Mouse (Mus musculus) midbrain, embryonic 14.5 days (tissue): ENCODE measurements around the gene Hibadh. TPM values are rescaled to one million over a fixed set of nuclear protein-coding genes. Genes with fewer than 3 reads are reported as not detected.
A peak's percentile ranks its signal among the peaks of the same experiment; 100 is the strongest.

ENCODE experiments used
- ATAC-seq: fragments of 200-750 bp; cut with Nextera tagmentation; 2 replicates; pipeline ENCODE4 v1.8.0; 2017; ENCODE audit warnings: moderate number of reproducible peaks, moderate library complexity; ENCODE audit not compliant: low FRiP score, low TSS enrichment
- DNase-seq: peaks from one replicate; pipeline ENCODE4 v3.0.0-alpha.2; 2015
- H3K27ac ChIP-seq: fragments of 300-500 bp; sonication (generic); replicated peaks from 2 replicates; pipeline ENCODE4 v1.5.1; 2014; ENCODE audit warnings: mild to moderate bottlenecking, low read depth, low read length, moderate library complexity
- H3K27me3 ChIP-seq: fragments of 300-500 bp; sonication (generic); 2 replicates; pipeline ENCODE4 v1.6.1; 2014; ENCODE audit warnings: low read length, control low read depth, mixed read lengths; ENCODE audit not compliant: control insufficient read depth, insufficient read depth
- H3K36me3 ChIP-seq: fragments of 300-500 bp; sonication (generic); 2 replicates; pipeline ENCODE4 v1.6.1; 2014; ENCODE audit warnings: low read length, control low read depth; ENCODE audit not compliant: control insufficient read depth, insufficient read depth
- H3K4me1 ChIP-seq: fragments of 300-500 bp; sonication (generic); 2 replicates; pipeline ENCODE4 v1.6.1; 2014; ENCODE audit warnings: mild to moderate bottlenecking, antibody characterized with exemption, low read length, control low read depth; ENCODE audit not compliant: control insufficient read depth, insufficient read depth
- H3K4me2 ChIP-seq: fragments of 300-500 bp; sonication (generic); 2 replicates; pipeline ENCODE4 v1.6.1; 2014; ENCODE audit warnings: mild to moderate bottlenecking, low read length, moderate library complexity
- H3K4me3 ChIP-seq: fragments of 300-500 bp; sonication (generic); replicated peaks from 2 replicates; pipeline ENCODE4 v1.5.1; 2014; ENCODE audit warnings: low read depth, low read length
- H3K9ac ChIP-seq: fragments of 300-500 bp; sonication (generic); replicated peaks from 2 replicates; pipeline ENCODE4 v1.6.1; 2014; ENCODE audit warnings: mild to moderate bottlenecking, low read length, moderate library complexity
- H3K9me3 ChIP-seq: fragments of 300-500 bp; sonication (generic); 2 replicates; pipeline ENCODE4 v1.6.1; 2016; ENCODE audit warnings: low read length, control low read depth, mixed read lengths; ENCODE audit not compliant: control insufficient read depth
- WGBS: fragments of 180-500 bp; shearing (Covaris S2); extraction: QIAGEN DNeasy Blood & Tissue Kit; methylation state at CpG from one replicate; pipeline ENCODE4 v1.1.7; 2014; 5-methylcytosine and 5-hydroxymethylcytosine counted together
- polyA plus RNA-seq: library from polyadenylated mRNA; unstranded; fragments of >200 nt; fragmentation: Nextera tagmentation; extraction: Ambion mirVana; gene quantifications from 2 replicates; pipeline ENCODE4 v1.2.1, GENCODE M21; 2014

Gene Hibadh
- polyA plus RNA-seq, 1 experiment from 2014 or later = 40.8 TPM

DNA sequence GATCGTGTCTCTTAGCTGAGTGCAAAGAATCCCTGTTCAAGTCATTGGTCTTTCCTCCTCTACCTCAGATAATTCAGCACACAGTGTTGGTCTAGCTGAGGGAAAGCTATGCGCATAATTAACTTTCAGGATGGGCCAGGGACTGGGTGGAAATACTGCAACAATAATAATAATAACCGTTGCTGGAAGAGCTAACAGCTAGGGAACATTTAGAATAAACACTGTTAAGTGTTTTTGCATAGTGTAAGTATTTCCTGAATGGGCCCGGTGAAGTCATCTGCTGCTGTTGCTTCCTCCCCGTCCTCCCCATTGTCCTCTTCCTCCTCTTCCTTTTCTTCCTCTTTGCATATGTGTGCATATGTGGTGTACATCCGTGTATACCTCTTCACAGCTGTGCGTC lies 132.2 kb downstream of the Hibadh start:
- no peak for DNase-seq

DNA sequence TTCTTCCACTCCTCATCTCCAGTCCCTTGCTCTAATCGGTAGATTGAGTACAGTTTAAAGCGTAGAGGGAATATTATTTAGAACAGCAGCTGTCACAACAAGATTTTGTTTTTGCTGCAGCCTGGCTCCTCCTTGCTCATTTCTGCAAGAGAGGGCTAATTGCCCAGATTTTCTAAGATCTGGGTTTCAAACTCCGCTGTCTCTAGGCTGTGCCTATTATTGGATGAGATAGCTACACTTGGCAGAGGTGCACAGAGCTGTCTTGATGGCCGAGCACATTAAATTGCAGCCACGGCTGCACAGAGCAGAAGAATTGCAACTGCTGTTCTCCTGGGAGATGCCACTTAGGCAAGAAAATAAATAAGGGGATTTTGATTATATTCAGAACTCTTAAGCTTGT lies 133.0 kb downstream of the Hibadh start:
- peak; percentile 35 for DNase-seq
- no peak for ATAC-seq
- no peaks in the 10 kb centered on the region for H3K27me3 ChIP-seq
- no peak overlapping the region for H3K4me3 ChIP-seq
- H3K36me3 ChIP-seq = no peaks in the 10 kb centered on the region
- H3K9me3 ChIP-seq = no peaks in the 10 kb centered on the region
- no peak overlapping the region for H3K9ac ChIP-seq
- no peak overlapping the region for H3K27ac ChIP-seq
- 68% methylated on average over 5 of the region's 5 CpGs for WGBS
- no peak overlapping the region for H3K4me2 ChIP-seq
- no peaks in the 10 kb centered on the region for H3K4me1 ChIP-seq

More for the DNA sequence above, 132.2 kb downstream of the Hibadh start:
- 87% methylated on average over 7 of the region's 7 CpGs for WGBS
- Histone ChIP-seq H3K27ac (no peak overlapping the region), H3K9ac (no peak overlapping the region), H3K4me1 (no peaks in the 10 kb centered on the region), H3K4me3 (no peak overlapping the region), H3K9me3 (no peaks in the 10 kb centered on the region), H3K36me3 (no peaks in the 10 kb centered on the region), H3K27me3 (no peaks in the 10 kb centered on the region), H3K4me2 (no peak overlapping the region)
- ATAC-seq = no peak

DNA sequence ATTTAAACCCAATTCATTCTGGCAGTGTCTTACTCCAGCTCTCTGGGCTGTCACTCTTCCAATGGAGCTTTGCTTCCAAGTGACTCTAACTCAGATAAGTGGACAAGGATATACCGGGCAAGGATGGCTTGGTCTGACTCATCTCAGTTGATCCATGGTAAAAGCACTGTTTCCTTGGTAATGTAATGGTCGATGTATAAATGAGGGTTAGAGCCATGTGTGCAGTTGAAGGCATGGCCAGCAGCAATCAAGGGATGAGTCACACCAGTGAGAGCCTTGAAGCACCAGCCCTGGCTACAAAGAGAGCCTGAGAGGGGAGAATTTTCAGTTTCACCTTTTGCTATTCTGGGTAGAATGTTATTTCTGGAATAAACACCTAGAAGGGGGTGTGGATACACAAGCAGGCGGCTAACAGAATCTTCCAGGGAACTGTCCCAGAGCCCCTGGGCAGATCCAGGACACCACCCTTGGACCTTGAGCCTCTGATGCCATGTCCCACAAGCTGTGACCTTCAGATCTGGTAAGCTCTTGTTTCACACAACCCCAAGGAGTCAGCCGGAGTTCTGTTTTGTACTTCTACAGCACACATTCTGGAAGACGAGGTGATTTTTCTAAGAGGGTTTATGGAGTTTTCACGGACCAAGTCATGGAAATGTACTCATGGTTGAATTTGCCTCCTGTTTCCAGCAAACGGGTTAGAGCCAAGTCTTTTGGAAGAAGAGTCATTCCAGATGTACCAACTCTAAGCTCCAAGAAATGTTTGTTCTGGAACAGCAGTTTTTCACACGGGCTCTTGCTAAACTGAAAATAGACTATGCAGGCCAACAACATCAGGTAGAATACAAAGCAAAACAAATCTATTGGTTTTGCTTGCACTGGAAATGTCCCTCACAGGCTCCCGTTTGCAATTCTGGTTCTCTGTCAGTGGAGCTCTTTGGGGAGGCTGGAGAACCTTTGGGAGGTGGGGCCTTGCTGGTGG lies 134.1 kb downstream of the Hibadh start:
- Histone ChIP-seq H3K27me3 (no peaks in the 10 kb centered on the region), H3K9ac (no peak overlapping the region), H3K4me3 (no peak overlapping the region), H3K9me3 (no peaks in the 10 kb centered on the region), H3K4me1 (no peaks in the 10 kb centered on the region), H3K27ac (no peak overlapping the region), H3K36me3 (no peaks in the 10 kb centered on the region), H3K4me2 (no peak overlapping the region)
- DNase-seq = no peak
- no peak for ATAC-seq
- WGBS = 91% methylated on average over 9 of the region's 9 CpGs

DNA sequence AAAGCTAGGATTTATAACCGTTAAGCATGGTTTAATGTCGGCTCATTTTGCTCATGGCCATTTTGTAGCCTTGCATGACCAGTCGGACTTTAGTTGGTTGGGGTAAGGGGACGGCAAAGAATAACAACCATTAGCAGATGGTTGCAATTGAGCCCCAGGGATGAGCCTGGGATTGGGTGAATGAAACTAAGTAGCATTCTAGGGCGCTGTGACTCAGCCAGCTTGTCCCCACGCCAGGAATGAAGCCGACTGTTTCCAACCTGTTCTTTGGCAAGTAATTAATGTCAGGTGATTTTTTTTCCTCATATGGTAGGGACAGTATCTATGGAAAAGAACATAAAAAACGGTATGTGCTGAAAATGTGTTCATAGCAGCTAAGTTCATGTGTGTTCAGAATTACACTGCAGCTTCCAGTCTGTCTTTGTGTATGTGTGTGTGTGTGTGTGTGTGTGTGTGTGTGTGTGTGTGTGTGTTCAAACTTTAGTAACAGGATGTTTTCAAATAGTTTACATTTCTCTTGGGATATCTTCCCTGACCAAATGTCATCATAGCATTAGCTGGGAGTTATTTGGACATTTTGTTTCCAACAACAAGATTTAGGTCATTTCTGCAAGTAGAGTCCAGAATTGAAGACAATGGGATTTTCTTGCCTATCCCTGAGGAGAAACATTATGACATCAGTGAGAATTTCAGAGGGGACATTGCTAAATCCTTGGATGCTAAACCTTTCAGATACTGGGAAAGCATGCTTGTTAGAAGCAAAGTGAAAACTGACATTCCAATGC lies 135.3 kb downstream of the Hibadh start:
- no peak overlapping the region for H3K4me3 ChIP-seq
- no peak overlapping the region for H3K4me2 ChIP-seq
- no peak overlapping the region for H3K27ac ChIP-seq
- WGBS = 88% methylated on average over 8 of the region's 8 CpGs
- DNase-seq (no peak), ATAC-seq (no peak)
- H3K4me1 ChIP-seq = no peaks in the 10 kb centered on the region
- H3K9me3 ChIP-seq = no peaks in the 10 kb centered on the region
- H3K9ac ChIP-seq = no peak overlapping the region
- H3K36me3 ChIP-seq = no peaks in the 10 kb centered on the region
- no peaks in the 10 kb centered on the region for H3K27me3 ChIP-seq

DNA sequence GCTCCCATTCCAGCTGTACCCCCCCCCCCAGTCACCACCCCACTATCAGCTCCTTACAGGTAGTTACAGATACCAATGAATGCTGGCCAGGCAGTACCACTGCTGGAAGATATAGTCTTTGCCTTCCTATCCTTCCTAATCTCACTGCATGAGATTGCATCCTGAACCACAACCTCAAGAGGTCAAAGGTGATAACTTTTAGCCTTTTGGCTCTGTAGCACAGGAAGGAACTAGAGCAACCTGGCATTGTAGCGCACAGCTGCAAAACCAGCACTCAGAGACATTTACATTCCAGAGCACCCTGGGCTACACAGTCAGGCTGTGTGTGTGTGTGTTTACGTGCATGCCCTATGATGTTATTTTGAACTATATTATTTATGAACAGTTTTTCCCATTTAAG lies 137.2 kb downstream of the Hibadh start:
- ATAC-seq (no peak), DNase-seq (no peak)
- Histone ChIP-seq H3K36me3 (no peaks in the 10 kb centered on the region), H3K4me1 (no peaks in the 10 kb centered on the region), H3K9ac (no peak overlapping the region), H3K4me3 (no peak overlapping the region), H3K27me3 (no peaks in the 10 kb centered on the region), H3K4me2 (no peak overlapping the region), H3K27ac (no peak overlapping the region), H3K9me3 (no peaks in the 10 kb centered on the region)
- WGBS = 83% methylated on average over 2 of the region's 2 CpGs

DNA sequence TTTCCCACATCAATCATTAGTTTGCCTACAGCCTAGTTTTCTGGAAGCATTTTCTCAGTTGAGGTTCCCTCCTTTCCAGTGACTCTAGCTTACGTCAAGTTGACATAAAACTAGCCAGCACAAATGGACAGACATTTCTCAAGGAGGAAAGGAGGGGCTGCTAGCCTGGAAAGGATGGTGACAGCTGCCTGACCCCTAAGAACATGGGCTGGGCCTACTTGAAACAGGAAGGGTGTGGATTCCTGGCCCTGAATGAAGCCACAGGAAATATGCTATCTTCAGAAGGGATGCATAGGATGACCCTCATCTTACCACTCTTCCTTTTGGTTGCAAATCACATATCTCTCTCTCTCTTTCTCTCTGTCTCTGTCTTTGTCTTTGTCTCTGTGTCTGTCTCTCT lies 138.7 kb downstream of the Hibadh start:
- 81% methylated on average over 1 of the region's 1 CpGs for WGBS
- H3K4me2 ChIP-seq = no peak overlapping the region
- no peaks in the 10 kb centered on the region for H3K36me3 ChIP-seq
- H3K4me1 ChIP-seq = no peaks in the 10 kb centered on the region
- no peak overlapping the region for H3K9ac ChIP-seq
- no peak for DNase-seq
- H3K9me3 ChIP-seq = no peaks in the 10 kb centered on the region
- no peak for ATAC-seq
- no peak overlapping the region for H3K4me3 ChIP-seq
- H3K27ac ChIP-seq = no peak overlapping the region
- H3K27me3 ChIP-seq = no peaks in the 10 kb centered on the region

Other genes starting within 250 kb of the Hibadh start
- 126 and 172 TPM in 2 replicates for gene Tax1bp1, start 73.3 kb upstream of the Hibadh start, polyA plus RNA-seq